ENCODE assay signal across 8 mouse cellular contexts in genomic region chr3:94837959-94838496, GRCm38 (mm10). TPM values are rescaled to one million over a fixed set of nuclear protein-coding genes. Genes with fewer than 3 reads are reported as not detected.
A peak's percentile ranks its signal among the peaks of the same experiment; 100 is the strongest.
DNase-seq lines count a peak whose midpoint lies in the region; ATAC-seq lines count a peak whose summit lies in the region.

No protein-coding gene starts in this region.

- ATAC-seq in hindbrain, embryonic 13.5 days (ENCODE audit: low FRiP score): peak; percentile 78

- WGBS in hindbrain, embryonic 13.5 days: under 1% methylated on average over 44 of the region's 62 CpGs

- peaks cover 7% of the 10 kb centered on the region; the same call in 1 of the 2 replicates for H3K27me3 ChIP-seq in hindbrain, embryonic 13.5 days

- peaks cover 26% of the 10 kb centered on the region for H3K4me1 ChIP-seq in hindbrain, embryonic 13.5 days (replicated peaks)

- H3K4me2 ChIP-seq in hindbrain, embryonic 13.5 days: peak overlapping the region; percentile 79

- H3K36me3 ChIP-seq in hindbrain, embryonic 13.5 days: no peaks in the 10 kb centered on the region

- H3K9ac ChIP-seq in hindbrain, embryonic 13.5 days: peak overlapping the region; percentile 86

- peak; percentile 88 for DNase-seq in NIH3T3 (ENCODE audit: low read depth)
- DNase-seq in cerebellum, adult 9-11 months: peak; percentile 95
- DNase-seq in frontal cortex, postnatal 14 days (ENCODE audit: low spot score in 2 of 2): peak; percentile 80 to 86
- DNase-seq in layer of hippocampus, postnatal 25 days (ENCODE audit: extremely low spot score in 1 of 2, low spot score in 1 of 2): peak; percentile 72 to 85
- peak; percentile 79 for DNase-seq in lung, postnatal 14 days
- peak; percentile 82 for DNase-seq in ovary, postnatal 36 days (ENCODE audit: low spot score)
- peak; percentile 81 for DNase-seq in thymus, postnatal 14 days

- H3K27ac ChIP-seq in hindbrain, embryonic 13.5 days: peak overlapping the region; percentile 100

- no peaks in the 10 kb centered on the region for H3K9me3 ChIP-seq in hindbrain, embryonic 13.5 days

- peak overlapping the region; percentile 66 for H3K4me3 ChIP-seq in hindbrain, embryonic 13.5 days

RNA-seq across cellular contexts. Expression of gene Pogz, which starts 0.7 kb away (rescaled TPM):
- 22.7 and 23.4 TPM in 2 replicates for polyA plus RNA-seq in hindbrain, embryonic 13.5 days (2015; fragmentation: Nextera tagmentation; extraction: Ambion mirVana)
- 10 to 100 TPM; 47.6 to 57.9 TPM for total RNA-seq in layer of hippocampus, postnatal 25 days (2021)

RNA-seq across cellular contexts. Expression of gene Psmb4, which starts 48.7 kb away (rescaled TPM):
- 366 and 376 TPM in 2 replicates for polyA plus RNA-seq in hindbrain, embryonic 13.5 days (2015; fragmentation: Nextera tagmentation; extraction: Ambion mirVana)
- total RNA-seq in layer of hippocampus, postnatal 25 days (2021): 100 to 1,000 TPM; 253 to 304 TPM

RNA-seq across cellular contexts. Expression of gene Cgn, which starts 51.7 kb away (rescaled TPM):
- polyA plus RNA-seq in hindbrain, embryonic 13.5 days (2015; fragmentation: Nextera tagmentation; extraction: Ambion mirVana): 7.4 and 7.6 TPM in 2 replicates
- total RNA-seq in layer of hippocampus, postnatal 25 days (2021): 1 to 10 TPM; 3.1 to 3.2 TPM

Comparison
In these comparisons a context has a peak if more than half of its experiments do, and no peak if none do; other contexts are left out.
1. Peak in every context shown above with its lines: DNase-seq, ATAC-seq, H3K4me3 ChIP-seq and H3K27ac ChIP-seq.